Mouse (Mus musculus) CH12.LX (cell line): Measurements from ENCODE around the gene Snw1.

Source experiments
- CHD1 ChIP-seq: IDR thresholded peaks from 2 replicates; pipeline ENCODE4 v1.6.1; 2012; ENCODE audit warnings: low read depth, low read length, improper control_type of control experiment, inconsistent platforms
- CTCF ChIP-seq, 2 experiments: IDR thresholded peaks in 1 of 2; conservative IDR thresholded peaks in 1 of 2; 2 replicates each; pipeline ENCODE4 v1.5.1; 2011 to 2012; ENCODE audit warnings: low read depth in 2 of 2, low read length in 2 of 2, improper control_type of control experiment in 1 of 2, inconsistent platforms in 1 of 2, mild to moderate bottlenecking in 1 of 2, moderate library complexity in 1 of 2
- IRF4 ChIP-seq: IDR thresholded peaks from 2 replicates; pipeline ENCODE4 v1.6.1; 2014; ENCODE audit warnings: low read depth, mild to moderate bottlenecking, inconsistent platforms, low read length, improper control_type of control experiment
- MAX ChIP-seq: IDR thresholded peaks from 2 replicates; pipeline ENCODE4 v1.6.1; 2011; ENCODE audit warnings: low read length, improper control_type of control experiment
- MAZ ChIP-seq: IDR thresholded peaks from 2 replicates; pipeline ENCODE4 v1.6.1; 2012; ENCODE audit warnings: low read depth, mild to moderate bottlenecking, inconsistent platforms, low read length, improper control_type of control experiment, moderate library complexity
- MXI1 ChIP-seq: IDR thresholded peaks from 2 replicates; pipeline ENCODE4 v1.6.1; 2011; ENCODE audit warnings: mild to moderate bottlenecking, low read depth, low read length, improper control_type of control experiment
- NELFE ChIP-seq: IDR thresholded peaks from 2 replicates; pipeline ENCODE4 v1.6.1; 2011; ENCODE audit warnings: low read depth, low read length, improper control_type of control experiment
- NRF1 ChIP-seq: IDR thresholded peaks from 2 replicates; pipeline ENCODE4 v1.6.1; 2014; ENCODE audit warnings: low read depth, mild to moderate bottlenecking, inconsistent platforms, low read length, improper control_type of control experiment, moderate library complexity
- POLR2A ChIP-seq: IDR thresholded peaks from 2 replicates; pipeline ENCODE4 v1.6.1; 2011; ENCODE audit warnings: low read depth, mild to moderate bottlenecking, improper control_type of control experiment, low read length
- RCOR1 ChIP-seq: conservative IDR thresholded peaks from 2 replicates; pipeline ENCODE4 v1.6.1; 2012; ENCODE audit warnings: low read depth, mild to moderate bottlenecking, inconsistent platforms, low read length, improper control_type of control experiment
- SIN3A ChIP-seq: IDR thresholded peaks from 2 replicates; pipeline ENCODE4 v1.6.1; 2012; ENCODE audit warnings: low read length, improper control_type of control experiment, inconsistent platforms
- SMC3 ChIP-seq: IDR thresholded peaks from 2 replicates; pipeline ENCODE4 v1.6.1; 2011; ENCODE audit warnings: low read depth, low read length, improper control_type of control experiment
- ZMIZ1 ChIP-seq: IDR thresholded peaks from 2 replicates; pipeline ENCODE4 v1.6.1; 2012; ENCODE audit warnings: low read depth, mild to moderate bottlenecking, inconsistent platforms, low read length, improper control_type of control experiment

- TF ChIP-seq CTCF (conservative IDR thresholded peaks at IDR 0.05 in 1 of 2, IDR thresholded peaks at IDR 0.05 in 1 of 2; ENCODE audit: low read depth in 2 of 2, low read length in 2 of 2) (no peak), SIN3A (no peak), POLR2A (no peak), SMC3 (no peak), RCOR1 (no peak), IRF4 (no peak), NRF1 (no peak), MXI1 (no peak), MAZ (no peak), MAX (no peak), CHD1 (no peak), ZMIZ1 (no peak), NELFE (no peak)
Observed at GRCm38 (mm10) chr12:87428885-87429284, 43.2 kb downstream of the Snw1 start.
